Mouse (Mus musculus): ENCODE data around the gene Olfr1076. TPM values are rescaled to one million over a fixed set of nuclear protein-coding genes. Genes with fewer than 3 reads are reported as not detected.
A peak's percentile ranks its signal among the peaks of the same experiment; 100 is the strongest.
"Not testable (repeated sequence)": the region's sequence is repeated elsewhere in the genome, so short reads cannot be mapped to it uniquely, and the experiment has no call there.

Gene Olfr1076
- polyA plus RNA-seq (2012; rRNA removed) = not detected in 2 replicates

GRCm38 (mm10) chr2:86508161-86508560 is at the start of gene Olfr1076:
Gene Olfr1076 (plus strand): TSS chr2:86508461.
- no peak for TF ChIP-seq CTCF (IDR thresholded peaks at IDR 0.05; ENCODE audit: control insufficient read depth, insufficient read depth, insufficient replicate concordance, low read depth, low read length)
- TF ChIP-seq POLR2A (IDR thresholded peaks at IDR 0.05; ENCODE audit: control insufficient read depth, low read depth, low read length) = no peak
- H3K27me3 ChIP-seq (ENCODE audit: control insufficient read depth, insufficient read depth, low read length) = no peaks in the 10 kb centered on the region
- H3K4me3 ChIP-seq (ENCODE audit: control insufficient read depth, low read depth, low read length) = no peak within 1 kb of the TSS
- H3K27ac ChIP-seq (ENCODE audit: control insufficient read depth, insufficient read depth, low read depth, low read length) = no peak within 1 kb of the TSS
- H3K4me1 ChIP-seq (ENCODE audit: control insufficient read depth, insufficient read depth, low read length) = no peaks in the 10 kb centered on the region
- no peaks in the 10 kb centered on the region for H3K36me3 ChIP-seq (ENCODE audit: control insufficient read depth, insufficient read depth, low read length)

GRCm38 (mm10) chr2:86460434-86460833 is 47.8 kb upstream of the Olfr1076 start:
- H3K4me1 ChIP-seq (ENCODE audit: control insufficient read depth, insufficient read depth, low read length) = no peaks in the 10 kb centered on the region
- no peak overlapping the region for H3K27ac ChIP-seq (ENCODE audit: control insufficient read depth, insufficient read depth, low read depth, low read length)
- no peaks in the 10 kb centered on the region for H3K36me3 ChIP-seq (ENCODE audit: control insufficient read depth, insufficient read depth, low read length)
- H3K27me3 ChIP-seq (ENCODE audit: control insufficient read depth, insufficient read depth, low read length) = no peaks in the 10 kb centered on the region
- no peak overlapping the region for H3K4me3 ChIP-seq (ENCODE audit: control insufficient read depth, low read depth, low read length)
- no peak for TF ChIP-seq POLR2A (IDR thresholded peaks at IDR 0.05; ENCODE audit: control insufficient read depth, low read depth, low read length)
- no peak for TF ChIP-seq CTCF (IDR thresholded peaks at IDR 0.05; ENCODE audit: control insufficient read depth, insufficient read depth, insufficient replicate concordance, low read depth, low read length)

- no peak for TF ChIP-seq POLR2A (IDR thresholded peaks at IDR 0.05; ENCODE audit: control insufficient read depth, low read depth, low read length)
- peak; percentile 67 for TF ChIP-seq CTCF (IDR thresholded peaks at IDR 0.05; ENCODE audit: control insufficient read depth, insufficient read depth, insufficient replicate concordance, low read depth, low read length)
- H3K36me3 ChIP-seq (ENCODE audit: control insufficient read depth, insufficient read depth, low read length) = no peaks in the 10 kb centered on the region
- H3K4me1 ChIP-seq (ENCODE audit: control insufficient read depth, insufficient read depth, low read length) = no peaks in the 10 kb centered on the region
- no peak overlapping the region for H3K27ac ChIP-seq (ENCODE audit: control insufficient read depth, insufficient read depth, low read depth, low read length)
- no peak overlapping the region for H3K4me3 ChIP-seq (ENCODE audit: control insufficient read depth, low read depth, low read length)
- no peaks in the 10 kb centered on the region for H3K27me3 ChIP-seq (ENCODE audit: control insufficient read depth, insufficient read depth, low read length)
These were observed 43.7 kb upstream of the Olfr1076 start for GRCm38 (mm10) chr2:86464442-86465109.

GRCm38 (mm10) chr2:86487286-86487685 is 21.0 kb upstream of the Olfr1076 start, which contains the start of gene Olfr228:
Gene Olfr228 (minus strand): TSS chr2:86487386.
- no peaks in the 10 kb centered on the region for H3K36me3 ChIP-seq (ENCODE audit: control insufficient read depth, insufficient read depth, low read length)
- no peak within 1 kb of the TSS for H3K27ac ChIP-seq (ENCODE audit: control insufficient read depth, insufficient read depth, low read depth, low read length)
- no peak within 1 kb of the TSS for H3K4me3 ChIP-seq (ENCODE audit: control insufficient read depth, low read depth, low read length)
- no peaks in the 10 kb centered on the region for H3K27me3 ChIP-seq (ENCODE audit: control insufficient read depth, insufficient read depth, low read length)
- TF ChIP-seq POLR2A (IDR thresholded peaks at IDR 0.05; ENCODE audit: control insufficient read depth, low read depth, low read length) (no peak), CTCF (IDR thresholded peaks at IDR 0.05; ENCODE audit: control insufficient read depth, insufficient read depth, insufficient replicate concordance, low read depth, low read length) (no peak)
- H3K4me1 ChIP-seq (ENCODE audit: control insufficient read depth, insufficient read depth, low read length) = no peaks in the 10 kb centered on the region

- H3K27me3 ChIP-seq (ENCODE audit: control insufficient read depth, insufficient read depth, low read length) = no peaks in the 10 kb centered on the region
- TF ChIP-seq CTCF (IDR thresholded peaks at IDR 0.05; ENCODE audit: control insufficient read depth, insufficient read depth, insufficient replicate concordance, low read depth, low read length) (no peak), POLR2A (IDR thresholded peaks at IDR 0.05; ENCODE audit: control insufficient read depth, low read depth, low read length) (no peak)
- H3K27ac ChIP-seq (ENCODE audit: control insufficient read depth, insufficient read depth, low read depth, low read length) = no peak overlapping the region
- no peaks in the 10 kb centered on the region for H3K36me3 ChIP-seq (ENCODE audit: control insufficient read depth, insufficient read depth, low read length)
- peaks cover 4% of the 10 kb centered on the region for H3K4me1 ChIP-seq (ENCODE audit: control insufficient read depth, insufficient read depth, low read length)
- no peak overlapping the region for H3K4me3 ChIP-seq (ENCODE audit: control insufficient read depth, low read depth, low read length)
These were observed 22.7 kb downstream of the Olfr1076 start for GRCm38 (mm10) chr2:86530991-86531390.

GRCm38 (mm10) chr2:86542380-86542779 is 34.1 kb downstream of the Olfr1076 start, which contains the start of gene Olfr1079:
Gene Olfr1079 (minus strand): TSS chr2:86542480.
- no peak within 1 kb of the TSS for H3K4me3 ChIP-seq (ENCODE audit: control insufficient read depth, low read depth, low read length)
- no peak within 1 kb of the TSS for H3K27ac ChIP-seq (ENCODE audit: control insufficient read depth, insufficient read depth, low read depth, low read length)
- no peaks in the 10 kb centered on the region for H3K36me3 ChIP-seq (ENCODE audit: control insufficient read depth, insufficient read depth, low read length)
- no peaks in the 10 kb centered on the region for H3K27me3 ChIP-seq (ENCODE audit: control insufficient read depth, insufficient read depth, low read length)
- TF ChIP-seq CTCF (IDR thresholded peaks at IDR 0.05; ENCODE audit: control insufficient read depth, insufficient read depth, insufficient replicate concordance, low read depth, low read length) (no peak), POLR2A (IDR thresholded peaks at IDR 0.05; ENCODE audit: control insufficient read depth, low read depth, low read length) (no peak)
- H3K4me1 ChIP-seq (ENCODE audit: control insufficient read depth, insufficient read depth, low read length) = no peaks in the 10 kb centered on the region

GRCm38 (mm10) chr2:86558135-86558534 is 49.9 kb downstream of the Olfr1076 start, which contains the start of gene Olfr1080:
Gene Olfr1080 (minus strand): TSS chr2:86558235.
- not testable (repeated sequence) for H3K4me3 ChIP-seq (ENCODE audit: control insufficient read depth, low read depth, low read length); H3K27me3 ChIP-seq (ENCODE audit: control insufficient read depth, insufficient read depth, low read length); H3K27ac ChIP-seq (ENCODE audit: control insufficient read depth, insufficient read depth, low read depth, low read length); H3K36me3 ChIP-seq (ENCODE audit: control insufficient read depth, insufficient read depth, low read length); H3K4me1 ChIP-seq (ENCODE audit: control insufficient read depth, insufficient read depth, low read length)

Other genes starting within 250 kb of the Olfr1076 start
- gene Olfr1051, start 229.4 kb upstream of the Olfr1076 start, polyA plus RNA-seq (2012; rRNA removed) = not detected in 2 replicates
- gene Olfr1052, start 216.0 kb upstream of the Olfr1076 start, polyA plus RNA-seq (2012; rRNA removed) = not detected in 2 replicates
- gene Olfr1053, start 193.2 kb upstream of the Olfr1076 start, polyA plus RNA-seq (2012; rRNA removed) = not detected in 2 replicates
- not detected in 2 replicates for gene Olfr1054, start 173.0 kb upstream of the Olfr1076 start, polyA plus RNA-seq (2012; rRNA removed)
- not detected in 2 replicates for gene Olfr1055, start 158.2 kb upstream of the Olfr1076 start, polyA plus RNA-seq (2012; rRNA removed)
- gene Olfr1056, start 146.0 kb upstream of the Olfr1076 start, polyA plus RNA-seq (2012; rRNA removed) = not detected in 2 replicates
- not detected in 2 replicates for gene Olfr1057, start 130.1 kb upstream of the Olfr1076 start, polyA plus RNA-seq (2012; rRNA removed)
- not detected in 2 replicates for gene Olfr1058, start 119.9 kb upstream of the Olfr1076 start, polyA plus RNA-seq (2012; rRNA removed)
- not detected in 2 replicates for gene Olfr1061, start 94.4 kb upstream of the Olfr1076 start, polyA plus RNA-seq (2012; rRNA removed)
- gene Olfr1062, start 81.7 kb upstream of the Olfr1076 start, polyA plus RNA-seq (2012; rRNA removed) = not detected in 2 replicates
- gene Olfr1065, start 57.9 kb upstream of the Olfr1076 start, polyA plus RNA-seq (2012; rRNA removed) = not detected in 2 replicates
- gene Olfr1066, start 52.2 kb upstream of the Olfr1076 start, polyA plus RNA-seq (2012; rRNA removed) = not detected in 2 replicates
- gene Olfr228, start 21.1 kb upstream of the Olfr1076 start, polyA plus RNA-seq (2012; rRNA removed) = not detected in 2 replicates
- not detected in 2 replicates for gene Olfr1079, start 34.0 kb downstream of the Olfr1076 start, polyA plus RNA-seq (2012; rRNA removed)
- not detected in 2 replicates for gene Olfr1080, start 49.8 kb downstream of the Olfr1076 start, polyA plus RNA-seq (2012; rRNA removed)
- gene Olfr1082, start 90.5 kb downstream of the Olfr1076 start, polyA plus RNA-seq (2012; rRNA removed) = not detected in 2 replicates
- not detected in 2 replicates for gene Olfr1084, start 131.3 kb downstream of the Olfr1076 start, polyA plus RNA-seq (2012; rRNA removed)
- gene Olfr1085, start 153.6 kb downstream of the Olfr1076 start, polyA plus RNA-seq (2012; rRNA removed) = not detected in 2 replicates
- gene Olfr1086, start 171.6 kb downstream of the Olfr1076 start, polyA plus RNA-seq (2012; rRNA removed) = not detected in 2 replicates
- gene Olfr1087, start 189.9 kb downstream of the Olfr1076 start, polyA plus RNA-seq (2012; rRNA removed) = not detected in 2 replicates
- gene Olfr1089, start 225.2 kb downstream of the Olfr1076 start, polyA plus RNA-seq (2012; rRNA removed) = not detected in 2 replicates